Mouse (Mus musculus): ENCODE results near the gene Tango6.

Gene Tango6

DNA sequence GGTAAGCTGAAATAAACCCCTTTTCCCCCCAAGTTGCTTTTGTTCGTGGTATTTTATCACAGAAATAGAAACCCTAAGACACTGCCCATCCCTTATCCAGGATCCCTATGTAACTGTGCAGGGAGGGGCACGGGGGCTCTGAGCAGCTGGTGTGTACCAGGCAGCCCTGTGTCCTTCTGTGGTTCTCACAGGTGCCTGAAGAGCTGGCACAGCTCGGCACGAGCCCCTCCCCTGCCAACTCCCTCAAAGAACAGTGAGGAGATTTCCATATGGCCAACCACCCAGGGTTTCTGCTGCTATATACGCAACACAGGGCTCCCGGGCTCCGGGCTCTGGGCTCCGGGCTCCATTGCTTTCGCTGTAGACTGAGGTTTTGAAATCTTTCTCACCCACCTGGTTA, 182.5 kb downstream of the Tango6 start:
- in situ Hi-C loops (cut with MboI; ENCODE audit: unreplicated experiment in 2 of 2), result no loop called here

DNA sequence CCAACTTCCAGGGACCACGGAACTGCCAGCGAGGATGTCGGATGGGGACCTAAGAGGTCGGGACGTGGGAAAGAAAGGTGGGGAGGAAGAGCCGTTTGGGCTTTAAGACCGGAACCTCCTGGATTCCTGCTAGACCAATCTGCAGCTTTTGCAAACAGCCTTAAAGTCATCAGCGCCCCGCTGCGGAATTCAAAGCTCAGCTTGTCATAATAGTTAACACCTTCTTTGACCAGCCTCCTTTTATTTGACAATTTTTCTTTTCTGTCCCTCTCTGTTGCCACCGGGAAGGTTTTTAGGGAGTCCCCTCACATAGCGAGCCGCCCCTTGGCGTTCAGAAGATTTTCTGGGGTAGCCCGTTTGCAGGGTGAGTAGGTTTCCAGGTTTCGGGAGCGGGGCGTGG, 187.2 kb downstream of the Tango6 start, which contains the start of gene Has3:
TSS of gene Has3 (plus strand) at position 192 of the 400 bp plus-strand sequence.
- in situ Hi-C loops (cut with MboI; ENCODE audit: unreplicated experiment in 2 of 2), result no loop called here

- in situ Hi-C loops (cut with MboI; ENCODE audit: unreplicated experiment in 2 of 2), result no loop called here
These were observed 187.9 kb downstream of the Tango6 start for GRCm38 (mm10) chr8:106870537-106871327.

- in situ Hi-C loops (cut with MboI; ENCODE audit: unreplicated experiment in 2 of 2), result no loop called here
These were observed 188.6 kb downstream of the Tango6 start for GRCm38 (mm10) chr8:106871328-106871926.

- in situ Hi-C loops (cut with MboI; ENCODE audit: unreplicated experiment in 2 of 2), result no loop called here
These were observed 189.1 kb downstream of the Tango6 start for GRCm38 (mm10) chr8:106871931-106872371.

DNA sequence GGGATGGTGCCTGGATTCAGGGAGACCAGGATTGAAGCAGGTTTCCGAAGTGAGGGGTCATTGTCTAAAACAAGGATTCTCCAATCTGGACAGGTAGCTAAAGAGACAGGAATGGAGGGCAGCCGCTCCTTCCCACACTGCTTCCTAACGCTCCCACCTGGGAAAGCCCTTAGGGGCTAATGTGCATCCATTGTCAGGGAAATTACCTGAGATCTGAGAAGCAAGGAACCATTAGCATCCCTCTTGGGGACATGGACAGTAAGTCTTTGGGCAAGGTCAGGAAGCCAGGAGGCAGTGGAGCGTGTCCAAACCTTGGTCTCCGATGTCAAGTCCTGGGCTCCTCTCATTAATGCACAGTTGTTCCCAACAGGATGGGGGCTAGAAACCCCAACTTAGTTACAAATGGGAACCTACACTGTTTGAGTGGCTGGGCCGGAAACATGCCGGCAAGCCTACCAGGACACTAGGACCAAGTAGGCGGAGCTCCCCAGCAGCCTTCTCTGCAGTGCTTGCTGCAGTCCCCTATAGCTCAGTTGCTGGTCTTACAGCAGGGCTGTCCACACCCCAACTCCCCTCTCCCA, 189.7 kb downstream of the Tango6 start:
- in situ Hi-C loops (cut with MboI; ENCODE audit: unreplicated experiment in 2 of 2), result no loop called here

GRCm38 (mm10) chr8:106880121-106880707, 197.3 kb downstream of the Tango6 start:
- in situ Hi-C loops (cut with MboI; ENCODE audit: unreplicated experiment in 2 of 2), result loop anchor here in 1 of 2 experiments (10.0 to 25.0 kb wide), 2 partner anchors 125 to 707 kb away; partner anchors contain the start of gene Psmd7

DNA sequence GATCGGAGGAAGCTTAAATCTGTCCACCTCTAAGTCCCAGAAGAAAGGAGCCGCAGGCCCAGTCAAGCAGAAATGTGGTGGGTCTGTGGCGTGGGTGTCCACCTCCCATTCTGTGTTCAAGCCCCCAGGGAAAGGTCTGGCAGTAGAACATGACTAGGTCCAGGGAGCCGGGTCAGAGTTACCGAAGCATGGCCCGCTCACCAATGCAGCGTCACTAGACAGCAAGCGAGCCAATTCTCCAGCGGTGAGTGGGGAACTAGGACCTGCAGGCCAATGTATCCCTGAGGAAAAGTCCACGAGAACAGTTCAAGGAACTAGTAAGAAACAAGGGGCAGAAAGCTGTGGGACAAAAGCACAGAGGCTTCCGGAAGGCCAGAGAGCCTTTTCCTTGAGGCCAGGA, 201.2 kb downstream of the Tango6 start:
- in situ Hi-C loops (cut with MboI; ENCODE audit: unreplicated experiment in 2 of 2), result loop anchor here in 1 of 2 experiments (10.0 to 25.0 kb wide), 2 partner anchors 121 to 703 kb away; partner anchors contain the start of gene Psmd7

GRCm38 (mm10) chr8:106884826-106885400, 202.0 kb downstream of the Tango6 start:
- in situ Hi-C loops (cut with MboI; ENCODE audit: unreplicated experiment in 2 of 2), result loop anchor here (5.0 to 25.0 kb wide), 4 partner anchors 120 to 702 kb away; partner anchors contain the start of gene Psmd7 (in 1 of the 2)

GRCm38 (mm10) chr8:106887336-106888189, 204.7 kb downstream of the Tango6 start:
- in situ Hi-C loops (cut with MboI; ENCODE audit: unreplicated experiment in 2 of 2), result loop anchor here (5.0 to 25.0 kb wide), 4 partner anchors 117 to 700 kb away; partner anchors contain the start of gene Psmd7 (in 1 of the 2)

DNA sequence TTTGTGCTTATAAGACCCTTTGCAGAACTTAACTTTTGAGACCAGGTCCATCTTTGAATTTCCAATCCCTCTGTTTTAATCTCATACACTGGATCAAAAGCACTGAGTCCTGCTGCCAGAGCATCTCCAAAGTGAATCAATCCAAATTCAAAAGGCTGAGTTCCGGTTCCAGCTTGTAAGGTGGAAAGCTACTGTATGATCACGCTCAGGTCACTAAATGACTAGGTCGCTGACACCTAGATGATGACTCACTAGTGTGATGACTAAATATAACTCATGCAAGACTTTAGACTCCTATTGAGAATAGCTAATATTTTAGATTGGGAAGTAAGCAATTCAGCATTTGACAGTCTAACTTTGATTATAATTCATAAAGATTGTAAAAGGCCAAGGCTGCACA, 205.9 kb downstream of the Tango6 start:
- in situ Hi-C loops (cut with MboI; ENCODE audit: unreplicated experiment in 2 of 2), result loop anchor here (5.0 to 25.0 kb wide), 4 partner anchors 116 to 698 kb away; partner anchors contain the start of gene Psmd7 (in 1 of the 2)

DNA sequence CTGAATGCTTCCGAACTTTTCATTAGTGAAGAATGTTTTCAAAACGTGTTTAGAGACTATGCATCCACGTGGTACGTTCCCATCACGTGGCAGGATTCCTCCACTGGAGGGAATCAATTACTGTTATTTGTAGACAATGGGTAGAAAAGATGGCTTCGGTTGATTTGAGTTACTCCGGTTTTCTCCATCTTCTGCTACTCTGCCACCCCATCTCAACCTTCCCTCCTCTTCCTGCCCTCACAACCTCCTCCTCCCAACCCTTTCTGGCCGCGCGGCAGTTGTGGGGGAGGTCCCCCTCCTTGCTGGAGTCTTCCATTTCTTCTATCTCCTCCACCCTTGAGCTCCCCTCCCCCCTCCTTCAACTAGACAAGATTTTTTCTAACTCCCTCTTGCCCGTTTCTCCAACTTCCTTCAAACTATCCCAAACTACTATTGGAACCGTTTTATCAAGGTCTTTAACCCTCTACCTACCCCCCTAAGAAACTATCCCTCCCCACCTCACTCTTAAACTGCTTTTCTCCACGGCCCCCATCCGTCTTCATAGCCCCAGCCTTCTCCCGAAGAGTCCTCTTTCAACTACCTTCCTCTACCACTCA, 209.4 kb downstream of the Tango6 start:
- in situ Hi-C loops (cut with MboI; ENCODE audit: unreplicated experiment in 2 of 2), result loop anchor here in 1 of 2 experiments (10.0 to 25.0 kb wide), 2 partner anchors 478 to 695 kb away; partner anchors contain the start of genes Psmd7 and Zfp90

DNA sequence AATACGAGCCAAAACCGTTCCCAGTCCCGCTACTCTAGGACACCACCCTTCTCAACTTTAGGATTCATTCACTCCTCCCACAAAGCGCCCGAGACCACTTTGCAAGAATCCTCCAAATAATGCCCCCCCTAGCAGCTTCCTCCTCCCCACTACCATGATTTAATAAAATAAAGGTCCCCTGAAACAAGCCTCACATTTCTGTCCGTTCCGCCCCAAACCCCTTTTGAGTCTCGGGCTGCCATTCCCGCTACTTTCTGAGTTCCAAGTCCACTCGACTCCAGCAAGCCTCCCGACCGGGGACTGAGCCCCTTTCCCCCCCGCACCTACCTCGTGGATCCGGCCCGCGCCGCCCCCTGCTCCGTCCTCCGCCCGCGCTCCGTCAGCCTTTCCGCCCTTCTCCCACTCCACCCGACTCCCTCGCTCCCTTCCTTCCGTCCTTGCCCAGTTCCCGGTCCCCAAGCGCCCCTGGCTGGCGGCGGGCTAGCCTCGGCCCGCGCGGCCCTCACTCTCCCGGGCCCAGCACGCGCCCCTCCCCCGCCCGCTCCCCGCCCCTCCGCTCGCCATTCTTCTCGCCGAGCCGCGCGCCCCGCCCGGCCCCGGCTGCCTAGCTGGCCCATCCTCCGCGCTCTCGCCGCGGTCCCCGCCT, 210.1 kb downstream of the Tango6 start:
- in situ Hi-C loops (cut with MboI; ENCODE audit: unreplicated experiment in 2 of 2), result loop anchor here in 1 of 2 experiments (10.0 to 25.0 kb wide), 2 partner anchors 478 to 694 kb away; partner anchors contain the start of genes Psmd7 and Zfp90

DNA sequence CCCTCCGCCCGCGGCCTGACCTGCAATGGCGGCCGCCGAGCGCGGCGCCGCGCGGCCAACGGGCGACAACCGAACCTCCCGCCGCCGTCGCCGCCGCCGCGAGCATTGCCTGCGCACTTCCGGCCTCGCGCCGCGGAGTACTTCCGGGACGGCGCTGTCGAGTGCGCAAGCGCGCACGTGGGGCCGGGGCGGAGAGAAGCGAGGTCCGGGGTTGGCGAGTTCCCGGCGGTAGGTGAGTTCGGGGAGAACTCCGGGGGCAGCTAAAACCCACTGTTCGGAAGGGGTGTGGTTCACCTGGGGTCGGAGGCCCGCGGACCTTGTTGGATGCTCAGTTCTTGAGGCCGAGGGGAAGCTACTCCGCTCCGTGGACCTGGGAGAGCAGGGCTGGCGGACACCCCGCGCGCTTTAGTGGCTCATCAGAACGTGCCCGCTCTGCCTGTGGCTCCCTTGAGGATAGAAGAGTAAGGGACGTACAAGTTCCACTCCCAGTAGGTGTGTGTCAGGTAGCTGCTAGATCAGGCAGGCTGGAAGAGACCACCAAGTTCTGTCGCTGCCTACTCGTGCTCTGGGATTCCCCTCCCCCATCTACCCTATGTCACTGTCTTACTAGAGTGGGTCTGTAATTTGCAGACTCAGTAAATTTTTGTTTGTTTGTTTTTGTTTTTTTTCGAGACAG, 210.8 kb downstream of the Tango6 start, which contains the start of gene Utp4:
TSS of gene Utp4 (plus strand) at position 156 of the 676 bp plus-strand sequence.
- in situ Hi-C loops (cut with MboI; ENCODE audit: unreplicated experiment in 2 of 2), result loop anchor here in 1 of 2 experiments (10.0 to 25.0 kb wide), 2 partner anchors 479 to 694 kb away; partner anchors contain the start of genes Psmd7 and Zfp90

DNA sequence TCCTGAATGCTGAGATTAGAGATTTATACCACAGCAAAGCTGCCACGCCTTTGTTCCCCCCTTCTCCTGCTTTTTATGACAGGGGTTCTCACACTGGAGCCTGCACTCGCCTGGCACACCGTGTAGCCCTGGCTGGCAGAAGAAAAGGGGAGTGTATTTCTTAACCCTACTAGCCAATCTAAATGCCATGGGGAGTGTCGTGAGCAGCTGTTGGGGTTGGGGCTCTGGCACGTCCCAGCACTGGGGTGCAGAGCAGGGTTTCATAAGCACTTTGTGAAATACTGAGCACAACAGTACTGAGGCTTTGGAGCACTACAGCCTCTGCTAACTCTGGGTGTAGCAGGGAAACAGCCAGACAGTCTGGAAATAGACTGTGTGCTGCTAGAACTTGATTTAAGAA, 216.6 kb downstream of the Tango6 start:
- in situ Hi-C loops (cut with MboI; ENCODE audit: unreplicated experiment in 2 of 2), result loop anchor here in 1 of 2 experiments (10.0 to 25.0 kb wide), 2 partner anchors 485 to 688 kb away; partner anchors contain the start of genes Psmd7 and Zfp90

Measured in v-Abl transformed pro-B cells (cell line).